Mouse (Mus musculus) forebrain, embryonic 14.5 days (tissue): ENCODE data around the gene 1500015O10Rik. TPM values are rescaled to one million over a fixed set of nuclear protein-coding genes. Genes with fewer than 3 reads are reported as not detected.

Source experiments
- ATAC-seq: fragments of 200-750 bp; cut with Nextera tagmentation; 2 replicates; pipeline ENCODE4 v1.8.0; 2017; ENCODE audit warnings: mild to moderate bottlenecking, moderate library complexity
- DNase-seq: peaks from one replicate; pipeline ENCODE4 v3.0.0-alpha.2; 2015; ENCODE audit warnings: low spot score
- H3K27ac ChIP-seq: fragments of 300-500 bp; sonication (generic); 2 replicates; pipeline ENCODE4 v1.5.1; 2014; ENCODE audit warnings: low read depth, mild to moderate bottlenecking, control low read depth, low read length, moderate library complexity
- H3K27me3 ChIP-seq: fragments of 300-500 bp; sonication (generic); replicated peaks from 2 replicates; pipeline ENCODE4 v1.6.1; 2014; ENCODE audit warnings: low read length, control low read depth, mixed read lengths; ENCODE audit not compliant: control insufficient read depth, insufficient read depth
- H3K36me3 ChIP-seq: fragments of 300-500 bp; sonication (generic); 2 replicates; pipeline ENCODE4 v1.6.1; 2014; ENCODE audit warnings: low read length, control low read depth; ENCODE audit not compliant: control insufficient read depth, insufficient read depth
- H3K4me1 ChIP-seq: fragments of 300-500 bp; sonication (generic); 2 replicates; pipeline ENCODE4 v1.6.1; 2014; ENCODE audit warnings: antibody characterized with exemption, low read length, control low read depth; ENCODE audit not compliant: control insufficient read depth, insufficient read depth
- H3K4me2 ChIP-seq: fragments of 300-500 bp; sonication (generic); 2 replicates; pipeline ENCODE4 v1.6.1; 2014; ENCODE audit warnings: mild to moderate bottlenecking, control low read depth, low read length
- H3K4me3 ChIP-seq: fragments of 300-500 bp; sonication (generic); 2 replicates; pipeline ENCODE4 v1.5.1; 2014; ENCODE audit warnings: low read depth, low read length, control low read depth
- H3K9ac ChIP-seq: fragments of 300-500 bp; sonication (generic); 2 replicates; pipeline ENCODE4 v1.6.1; 2014; ENCODE audit warnings: mild to moderate bottlenecking, low read length, control low read depth, moderate library complexity
- H3K9me3 ChIP-seq: fragments of 300-500 bp; sonication (generic); replicated peaks from 2 replicates; pipeline ENCODE4 v1.6.1; 2016; ENCODE audit warnings: low read length, control low read depth, mixed read lengths; ENCODE audit not compliant: control insufficient read depth
- WGBS: fragments of 180-500 bp; shearing (Covaris S2); extraction: QIAGEN DNeasy Blood & Tissue Kit; methylation state at CpG from one replicate; pipeline ENCODE4 v1.1.7; 2014; 5-methylcytosine and 5-hydroxymethylcytosine counted together
- polyA plus RNA-seq: library from polyadenylated mRNA; unstranded; fragments of >200 nt; fragmentation: Nextera tagmentation; extraction: Ambion mirVana; gene quantifications from 2 replicates; pipeline ENCODE4 v1.2.1, GENCODE M21; 2014

The 1500015O10Rik gene
- polyA plus RNA-seq, 1 experiment from 2014 or later: 29.5 TPM

DNA sequence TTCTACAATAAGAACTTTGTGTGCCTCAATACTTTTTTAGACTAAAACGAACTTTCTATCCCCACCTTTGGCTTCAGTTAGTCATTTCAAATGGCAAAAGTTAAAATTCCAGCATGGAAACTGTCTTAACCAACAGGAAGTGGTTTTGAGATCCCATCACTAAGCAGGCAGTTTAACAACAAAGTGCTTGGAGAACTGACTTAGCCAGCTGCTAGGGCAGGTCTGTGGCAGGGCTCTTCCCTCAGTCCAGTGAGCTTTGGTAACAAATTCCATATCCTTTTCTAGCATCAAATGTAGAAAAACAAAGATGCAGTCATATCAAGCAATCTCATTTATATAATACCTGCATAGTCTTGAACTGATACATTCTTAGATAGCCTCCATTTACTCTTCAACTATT, 7.9 kb upstream of the 1500015O10Rik start:
- Histone ChIP-seq H3K4me3 (no peak overlapping the region), H3K27me3 (no peaks in the 10 kb centered on the region), H3K4me1 (no peaks in the 10 kb centered on the region), H3K9ac (no peak overlapping the region), H3K36me3 (no peaks in the 10 kb centered on the region), H3K27ac (no peak overlapping the region), H3K4me2 (no peak overlapping the region), H3K9me3 (no peaks in the 10 kb centered on the region)
- 72% methylated on average over 1 of the region's 1 CpGs for WGBS
- ATAC-seq: no peak
- DNase-seq: no peak

DNA sequence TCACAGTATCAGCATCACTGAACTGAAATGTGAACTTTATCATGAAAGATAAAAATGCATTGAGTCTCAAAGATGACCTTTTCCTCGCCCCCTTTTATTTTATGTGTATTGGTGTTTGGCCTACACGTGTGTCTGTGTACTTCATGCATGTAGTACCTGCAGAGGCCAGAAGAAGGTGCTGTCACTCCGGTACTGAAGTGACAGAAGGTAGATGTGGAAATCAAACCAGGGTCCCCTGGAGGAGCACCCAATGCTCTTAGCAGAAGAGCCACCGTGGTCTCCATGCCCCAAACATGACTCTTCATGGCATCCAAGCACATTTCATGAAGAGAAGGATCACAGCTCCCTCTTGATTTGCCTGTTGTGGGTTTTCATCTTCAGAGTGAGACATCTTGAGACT, 1.7 kb downstream of the 1500015O10Rik start:
- Histone ChIP-seq H3K9me3 (no peaks in the 10 kb centered on the region), H3K4me2 (no peak overlapping the region), H3K4me1 (0 out of 2 replicates have a peak, but pooled peaks cover 3% of the 10 kb centered on the region), H3K4me3 (no peak overlapping the region), H3K36me3 (no peaks in the 10 kb centered on the region), H3K27me3 (no peaks in the 10 kb centered on the region), H3K9ac (no peak overlapping the region), H3K27ac (no peak overlapping the region)
- DNase-seq (no peak), ATAC-seq (no peak)
- 81% methylated on average over 4 of the region's 4 CpGs for WGBS

GRCm38 (mm10) chr1:43732657-43733056, 2.3 kb downstream of the 1500015O10Rik start:
- Histone ChIP-seq H3K4me2 (no peak overlapping the region), H3K9me3 (no peaks in the 10 kb centered on the region), H3K27ac (0 out of 2 replicates have a peak overlapping the region, but pooled peaks have one; percentile 5), H3K4me1 (0 out of 2 replicates have a peak, but pooled peaks cover 3% of the 10 kb centered on the region), H3K27me3 (no peaks in the 10 kb centered on the region), H3K4me3 (no peak overlapping the region), H3K9ac (no peak overlapping the region), H3K36me3 (no peaks in the 10 kb centered on the region)
- WGBS: 83% methylated on average over 1 of the region's 1 CpGs
- ATAC-seq (peak; percentile 25; the same call in 1 of the 2 replicates), DNase-seq (peak; percentile 44)

GRCm38 (mm10) chr1:43737812-43738518, 7.6 kb downstream of the 1500015O10Rik start:
- Histone ChIP-seq H3K9me3 (no peaks in the 10 kb centered on the region), H3K4me2 (no peak overlapping the region), H3K9ac (no peak overlapping the region), H3K27me3 (no peaks in the 10 kb centered on the region), H3K27ac (no peak overlapping the region), H3K36me3 (no peaks in the 10 kb centered on the region), H3K4me1 (no peaks in the 10 kb centered on the region), H3K4me3 (no peak overlapping the region)
- peak; percentile 81 for DNase-seq
- 76% methylated on average over 7 of the region's 7 CpGs for WGBS
- peak; percentile 76 for ATAC-seq

DNA sequence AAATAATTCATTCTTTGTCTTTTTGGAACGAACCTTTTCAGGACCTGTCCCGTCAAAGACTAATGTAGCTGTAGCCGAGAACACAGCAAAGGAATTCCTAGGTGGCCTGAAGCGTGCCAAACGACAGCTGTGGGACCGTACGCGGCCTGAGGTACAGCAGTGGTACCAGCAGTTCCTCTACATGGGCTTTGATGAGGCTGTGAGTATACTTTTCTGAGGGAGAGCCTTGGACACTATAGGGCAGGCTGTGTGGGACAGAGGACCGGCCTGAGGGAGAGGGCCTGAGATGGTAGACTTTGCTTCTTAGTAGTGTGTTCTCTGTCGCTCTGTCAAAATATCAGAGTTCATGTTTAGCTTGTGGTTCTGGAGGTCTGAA, 8.1 kb downstream of the 1500015O10Rik start:
- peak; percentile 27; the same call in 1 of the 2 replicates for ATAC-seq
- no peak overlapping the region for H3K9ac ChIP-seq
- 87% methylated on average over 10 of the region's 10 CpGs for WGBS
- no peaks in the 10 kb centered on the region for H3K9me3 ChIP-seq
- no peak overlapping the region for H3K4me2 ChIP-seq
- H3K4me3 ChIP-seq: no peak overlapping the region
- H3K27me3 ChIP-seq: no peaks in the 10 kb centered on the region
- no peaks in the 10 kb centered on the region for H3K36me3 ChIP-seq
- no peak for DNase-seq
- H3K4me1 ChIP-seq: no peaks in the 10 kb centered on the region
- H3K27ac ChIP-seq: no peak overlapping the region

DNA sequence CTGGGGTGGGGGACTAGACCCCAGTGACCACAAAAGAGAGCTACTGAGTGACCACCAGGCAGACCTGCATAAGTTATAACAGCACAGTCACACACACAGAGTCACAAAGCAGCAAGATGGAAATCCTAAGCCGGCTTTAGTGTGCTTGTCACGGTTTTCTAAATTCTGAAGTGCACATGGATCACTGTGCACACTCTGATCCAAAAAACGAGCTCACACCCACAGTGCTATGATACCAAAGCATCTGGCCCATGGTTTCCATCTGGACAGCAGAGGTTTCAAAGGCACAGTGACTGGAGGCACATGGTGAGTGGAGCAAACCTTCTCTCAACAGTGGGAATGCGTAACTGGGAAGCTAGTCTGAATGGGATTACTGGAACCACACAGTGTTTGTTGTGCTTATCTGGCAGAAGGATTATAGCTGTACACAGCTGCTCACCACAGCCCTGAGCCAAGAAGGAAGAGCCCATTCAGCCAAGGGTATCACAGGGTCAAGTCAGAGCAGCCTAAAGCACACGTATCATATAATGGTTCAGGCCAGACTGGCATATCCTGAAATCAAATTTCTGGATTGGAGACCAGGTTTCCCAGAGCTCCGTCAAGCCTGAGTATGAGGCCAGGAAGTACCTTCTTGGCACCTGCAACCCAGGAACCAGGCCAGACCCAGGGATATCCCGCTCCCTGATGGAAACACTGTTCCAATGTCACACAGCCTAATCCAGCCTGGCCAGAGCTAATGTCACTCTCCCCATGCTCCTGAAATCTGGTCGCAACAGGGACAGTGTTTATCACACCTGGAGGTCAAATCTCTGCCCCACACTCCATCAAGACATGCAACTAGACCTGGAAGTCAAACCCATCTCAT, 24.3 kb downstream of the 1500015O10Rik start:
- Histone ChIP-seq H3K4me1 (no peaks in the 10 kb centered on the region), H3K27ac (no peak overlapping the region), H3K4me2 (no peak overlapping the region), H3K9ac (no peak overlapping the region), H3K9me3 (no peaks in the 10 kb centered on the region), H3K27me3 (no peaks in the 10 kb centered on the region), H3K4me3 (no peak overlapping the region), H3K36me3 (peaks cover 55% of the 10 kb centered on the region)
- DNase-seq (no peak), ATAC-seq (peak; percentile 34; the same call in 1 of the 2 replicates)
- 79% methylated on average over 8 of the region's 8 CpGs for WGBS

DNA sequence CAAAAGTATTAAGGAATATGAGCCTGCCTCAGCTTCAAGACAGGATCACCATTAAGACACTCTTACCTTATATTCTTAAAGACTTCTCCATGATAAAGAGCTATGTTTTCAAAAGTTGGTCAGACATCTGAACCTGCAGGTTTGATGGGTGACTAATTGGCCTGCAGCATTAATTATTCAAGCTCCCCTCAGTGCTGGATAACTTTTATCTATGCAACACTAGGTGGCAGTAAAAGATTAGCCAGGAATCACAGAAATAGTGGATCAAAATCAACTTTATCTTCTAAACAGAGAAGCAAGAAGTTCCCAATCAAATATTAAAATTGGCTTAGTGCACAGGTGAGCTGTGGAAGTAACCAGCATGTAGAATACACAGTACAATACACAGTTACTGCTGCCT, 29.7 kb downstream of the 1500015O10Rik start:
- Histone ChIP-seq H3K27ac (no peak overlapping the region), H3K9ac (no peak overlapping the region), H3K4me1 (no peaks in the 10 kb centered on the region), H3K36me3 (peaks cover 49% of the 10 kb centered on the region), H3K4me2 (no peak overlapping the region), H3K9me3 (no peaks in the 10 kb centered on the region), H3K4me3 (no peak overlapping the region), H3K27me3 (no peaks in the 10 kb centered on the region)
- ATAC-seq: no peak; the same call in 1 of the 2 replicates
- peak; percentile 66 for DNase-seq

DNA sequence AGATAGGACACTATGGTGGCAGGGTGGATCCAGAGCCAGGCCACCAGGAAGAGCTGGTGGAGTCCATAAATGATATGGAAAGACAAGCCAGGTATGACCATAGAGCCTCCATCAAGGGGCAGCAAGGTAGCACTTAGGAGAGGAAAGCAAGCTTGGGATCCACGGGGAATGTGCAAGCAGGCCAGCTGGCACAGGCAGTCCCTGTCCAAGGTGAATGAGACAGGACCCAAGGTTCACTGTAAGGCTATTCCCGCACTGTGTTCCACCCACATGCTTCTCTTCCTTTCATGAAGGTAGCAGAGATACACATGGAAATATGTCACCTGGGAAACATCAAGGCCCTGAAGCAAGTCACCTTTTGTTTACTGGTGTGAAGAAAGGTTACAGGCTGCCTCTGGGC, 34.1 kb downstream of the 1500015O10Rik start:
- DNase-seq (no peak), ATAC-seq (no peak)
- H3K27ac ChIP-seq: no peak overlapping the region
- H3K4me3 ChIP-seq: no peak overlapping the region
- H3K9ac ChIP-seq: no peak overlapping the region
- no peaks in the 10 kb centered on the region for H3K4me1 ChIP-seq
- H3K9me3 ChIP-seq: no peaks in the 10 kb centered on the region
- 94% methylated on average over 2 of the region's 2 CpGs for WGBS
- no peak overlapping the region for H3K4me2 ChIP-seq
- H3K27me3 ChIP-seq: no peaks in the 10 kb centered on the region
- H3K36me3 ChIP-seq: peaks cover 35% of the 10 kb centered on the region

GRCm38 (mm10) chr1:43766328-43766727, 35.9 kb downstream of the 1500015O10Rik start:
- ATAC-seq (no peak), DNase-seq (no peak)
- no peaks in the 10 kb centered on the region for H3K9me3 ChIP-seq
- H3K4me1 ChIP-seq: no peaks in the 10 kb centered on the region
- 92% methylated on average over 2 of the region's 2 CpGs for WGBS
- no peak overlapping the region for H3K4me3 ChIP-seq
- no peaks in the 10 kb centered on the region for H3K27me3 ChIP-seq
- H3K27ac ChIP-seq: no peak overlapping the region
- peaks cover 41% of the 10 kb centered on the region for H3K36me3 ChIP-seq
- no peak overlapping the region for H3K9ac ChIP-seq
- no peak overlapping the region for H3K4me2 ChIP-seq
